Mouse (Mus musculus) urinary bladder, postnatal 14 days (tissue): ENCODE results near the gene Tapbp.
"Not testable (repeated sequence)": the region's sequence is repeated elsewhere in the genome, so short reads cannot be mapped to it uniquely, and the experiment has no call there.

Experiments
- DNase-seq: peaks from one replicate; pipeline ENCODE4 v3.0.0; 2021; ENCODE audit warnings: low spot score

Tapbp gene

DNA sequence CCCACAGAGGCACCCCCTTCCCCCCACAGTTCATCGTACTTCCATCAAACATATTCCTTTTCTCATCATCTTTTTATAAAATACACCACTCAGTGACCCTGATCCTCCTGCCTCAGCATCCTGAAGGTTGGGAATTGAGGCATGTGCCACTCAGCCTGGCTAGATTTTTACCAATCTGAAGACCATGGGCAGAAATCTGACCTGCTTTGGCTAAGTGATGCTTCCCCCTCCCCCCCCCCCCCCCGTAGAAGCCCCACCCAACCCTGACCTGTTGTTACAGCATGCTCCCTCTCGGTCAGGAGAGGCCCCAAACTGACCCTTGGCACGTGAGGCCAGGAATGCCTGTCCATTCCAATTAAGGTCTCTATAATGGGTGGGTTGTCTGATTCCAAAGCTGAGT lies 10.9 kb upstream of the Tapbp start, which contains the start of gene Platr17:
Gene Platr17 (plus strand): TSS at position 301 of the 400 bp plus-strand sequence.
- DNase-seq = not testable (repeated sequence)

DNA sequence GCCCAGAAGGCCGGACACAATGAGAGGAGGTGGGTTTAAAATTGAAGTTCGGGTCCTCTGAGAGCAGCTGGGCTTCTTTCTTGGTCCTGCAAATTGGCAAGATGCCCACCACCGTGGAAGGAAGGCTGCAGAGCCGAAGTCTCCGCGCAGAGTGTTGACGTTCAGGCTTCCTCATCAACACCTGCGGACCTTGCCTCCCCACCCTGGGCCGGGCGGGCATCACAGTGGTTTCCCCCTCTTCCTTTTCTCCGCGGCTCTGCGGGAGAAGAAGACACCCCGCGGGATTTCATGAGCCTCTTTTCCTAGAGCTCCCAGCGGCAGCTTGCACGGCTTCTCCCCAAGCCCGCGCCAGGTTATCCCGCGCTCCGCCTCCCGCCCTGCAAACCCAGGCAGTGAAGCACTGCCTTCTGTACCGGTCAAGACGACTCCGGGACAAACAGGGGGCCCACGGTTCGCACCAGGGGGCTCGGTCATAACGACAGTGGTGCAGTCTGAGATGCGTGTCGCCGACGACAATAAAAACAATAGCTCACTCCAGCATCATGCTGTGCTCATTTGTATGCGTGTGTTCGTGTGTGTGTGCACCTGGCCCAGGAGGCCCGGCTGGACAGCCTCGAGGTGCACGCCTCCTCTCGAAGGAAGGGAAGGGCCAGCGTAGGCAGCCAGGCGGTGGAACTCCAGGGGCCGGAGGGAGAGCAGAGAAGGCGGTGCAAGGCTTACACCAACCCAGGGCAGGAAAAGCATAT lies 7.2 kb upstream of the Tapbp start:
- peak; percentile 47 for DNase-seq

- peak; percentile 99 for DNase-seq
Measured at GRCm38 (mm10) chr17:33909077-33909868, 6.4 kb upstream of the Tapbp start, which contains the start of gene Daxx. TSS of gene Daxx (plus strand) at chr17:33909414.

DNA sequence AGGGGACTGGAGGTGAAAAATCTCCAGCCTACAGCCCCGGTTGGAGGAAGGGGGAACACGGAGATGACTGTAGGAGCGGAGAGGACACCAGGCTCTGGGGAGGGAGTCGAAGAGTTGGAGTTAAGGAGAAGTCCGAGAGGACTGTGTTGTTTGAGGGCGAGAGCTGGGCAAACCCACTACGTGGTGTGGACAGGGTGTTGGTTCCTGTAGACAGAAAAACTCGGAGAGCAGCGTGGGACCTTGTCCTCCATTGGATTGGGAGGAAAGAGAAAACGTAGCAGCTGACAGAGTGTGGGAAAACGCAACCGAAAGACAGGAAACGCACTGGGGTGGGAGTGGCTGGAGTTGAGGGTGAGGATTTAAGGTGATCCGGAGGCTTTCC lies 5.8 kb upstream of the Tapbp start:
- peak; percentile 59 for DNase-seq

DNA sequence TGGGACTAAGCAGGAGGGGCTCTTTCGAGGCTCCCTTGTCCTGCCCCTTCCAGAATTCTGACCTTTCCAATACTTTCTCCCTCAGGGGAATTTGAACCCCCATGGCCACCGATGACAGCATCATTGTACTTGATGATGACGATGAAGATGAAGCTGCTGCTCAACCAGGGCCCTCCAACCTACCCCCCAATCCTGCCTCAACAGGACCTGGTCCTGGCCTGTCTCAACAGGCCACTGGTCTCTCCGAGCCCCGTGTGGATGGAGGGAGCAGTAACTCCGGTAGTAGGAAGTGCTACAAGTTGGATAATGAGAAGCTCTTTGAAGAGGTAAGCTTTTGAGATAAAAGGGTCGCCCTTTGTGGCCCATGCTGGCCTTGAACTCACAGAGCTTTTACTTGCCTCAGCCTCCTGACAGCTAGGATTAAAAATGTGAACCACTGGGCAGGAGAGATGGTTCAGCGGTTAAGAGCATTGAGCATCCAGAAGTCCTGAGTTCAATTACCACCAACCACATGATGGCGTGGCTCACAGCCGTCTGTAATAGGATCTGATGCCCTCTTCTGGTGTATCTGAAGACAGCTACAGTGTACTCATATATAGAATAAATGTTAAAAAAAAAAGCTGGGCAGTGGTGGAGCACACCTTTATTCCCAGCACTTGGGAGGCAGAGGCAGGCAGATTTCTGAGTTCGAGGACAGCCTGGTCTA lies 5.2 kb upstream of the Tapbp start:
- DNase-seq = no peak

DNA sequence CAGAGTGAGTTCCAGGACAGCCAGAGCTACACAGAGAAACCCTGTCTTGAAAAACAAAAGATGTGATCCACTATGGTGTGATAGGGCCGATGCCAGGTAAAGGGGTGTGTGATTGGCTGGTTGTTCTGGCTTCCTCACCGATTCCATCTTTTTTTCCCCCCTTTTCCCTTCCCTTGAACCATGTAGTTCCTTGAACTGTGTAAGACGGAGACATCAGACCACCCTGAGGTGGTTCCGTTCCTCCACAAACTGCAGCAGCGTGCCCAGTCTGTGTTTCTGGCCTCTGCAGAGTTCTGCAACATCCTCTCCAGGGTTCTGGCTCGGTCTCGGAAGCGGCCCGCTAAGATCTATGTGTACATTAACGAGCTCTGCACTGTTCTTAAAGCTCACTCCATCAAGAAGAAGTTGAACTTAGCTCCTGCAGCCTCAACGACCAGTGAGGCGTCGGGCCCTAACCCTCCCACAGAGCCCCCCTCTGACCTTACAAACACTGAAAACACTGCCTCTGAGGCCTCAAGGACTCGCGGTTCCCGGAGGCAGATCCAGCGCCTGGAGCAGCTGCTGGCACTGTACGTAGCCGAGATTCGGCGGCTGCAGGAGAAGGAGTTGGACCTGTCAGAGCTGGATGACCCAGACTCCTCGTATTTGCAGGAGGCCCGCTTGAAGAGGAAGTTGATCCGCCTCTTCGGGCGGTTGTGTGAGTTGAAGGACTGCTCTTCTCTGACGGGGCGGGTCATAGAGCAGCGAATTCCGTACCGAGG lies 4.5 kb upstream of the Tapbp start:
- DNase-seq = no peak

GRCm38 (mm10) chr17:33911813-33912414 lies 3.8 kb upstream of the Tapbp start:
- no peak for DNase-seq

- no peak for DNase-seq
Measured at GRCm38 (mm10) chr17:33913264-33913663, 2.4 kb upstream of the Tapbp start.

DNA sequence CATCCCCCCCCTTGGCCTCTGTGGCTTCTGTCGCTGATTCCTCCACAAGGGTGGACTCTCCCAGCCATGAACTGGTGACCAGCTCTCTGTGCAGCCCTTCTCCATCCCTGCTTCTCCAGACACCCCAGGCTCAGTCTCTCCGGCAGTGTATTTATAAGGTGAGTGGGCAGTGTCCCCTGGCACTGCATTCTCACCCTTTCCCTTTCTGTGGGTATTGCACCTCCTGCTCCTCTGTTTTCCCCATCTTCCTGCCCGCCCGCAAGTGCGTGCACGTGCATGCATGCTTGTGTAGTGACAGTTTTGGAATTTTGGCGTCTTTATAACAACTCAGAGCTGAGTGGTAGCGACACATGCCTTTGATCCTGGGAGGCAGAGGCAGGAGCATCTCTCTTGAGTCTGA lies 1.8 kb upstream of the Tapbp start:
- DNase-seq = no peak

- no peak for DNase-seq
Measured at GRCm38 (mm10) chr17:33914969-33915391, 719 bp upstream of the Tapbp start.

GRCm38 (mm10) chr17:33916294-33916693 lies 595 bp downstream of the Tapbp start:
- DNase-seq = no peak

- no peak for DNase-seq
Measured at GRCm38 (mm10) chr17:33916847-33917655, 1.4 kb downstream of the Tapbp start.

- no peak for DNase-seq
Measured at GRCm38 (mm10) chr17:33917656-33918292, 2.1 kb downstream of the Tapbp start.

GRCm38 (mm10) chr17:33918293-33919203 lies 2.8 kb downstream of the Tapbp start:
- DNase-seq = peak; percentile 53

DNA sequence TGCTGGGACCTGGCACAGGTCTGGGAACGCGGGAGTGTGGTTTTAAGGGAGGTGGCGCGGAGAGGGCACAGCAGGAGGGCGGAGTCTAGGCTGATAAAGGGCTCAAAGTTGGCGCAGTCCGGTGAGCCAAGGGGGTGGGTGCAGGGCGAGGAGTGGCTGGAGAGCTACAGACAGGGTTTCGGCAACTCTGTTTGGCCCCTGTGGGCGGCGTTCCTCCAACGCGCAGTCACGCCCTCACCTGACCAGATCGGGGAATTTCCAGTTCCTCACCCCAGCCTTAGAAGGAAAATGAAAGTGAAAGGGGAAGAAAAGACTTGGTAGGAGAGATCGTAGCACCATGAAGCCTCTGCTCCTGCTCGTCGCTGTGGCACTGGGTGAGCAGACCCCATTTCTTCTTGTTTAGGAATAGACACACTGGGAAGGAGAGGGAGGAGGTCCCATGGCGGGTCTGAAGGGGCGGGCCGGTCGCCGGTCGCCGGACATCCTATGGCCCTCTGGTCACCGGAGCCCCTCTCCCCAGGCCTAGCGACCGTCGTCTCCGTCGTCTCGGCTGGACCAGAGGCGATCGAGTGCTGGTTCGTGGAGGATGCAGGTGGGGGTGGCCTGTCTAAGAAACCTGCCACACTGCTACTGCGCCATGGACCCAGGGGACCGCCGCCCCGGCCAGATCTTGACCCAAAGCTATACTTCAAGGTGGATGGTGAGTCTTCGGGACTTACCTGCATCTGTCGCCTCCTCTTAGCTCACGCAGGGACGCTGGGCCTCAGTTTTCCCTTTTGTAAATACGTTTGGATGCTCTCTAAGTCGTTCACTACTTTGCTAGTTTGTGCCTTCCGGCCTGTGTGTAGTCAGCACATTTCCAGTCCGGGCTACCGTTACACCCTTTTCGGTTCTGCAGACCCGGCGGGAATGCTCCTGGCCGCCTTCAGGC lies 3.9 kb downstream of the Tapbp start:
- peak; percentile 90 for DNase-seq

DNA sequence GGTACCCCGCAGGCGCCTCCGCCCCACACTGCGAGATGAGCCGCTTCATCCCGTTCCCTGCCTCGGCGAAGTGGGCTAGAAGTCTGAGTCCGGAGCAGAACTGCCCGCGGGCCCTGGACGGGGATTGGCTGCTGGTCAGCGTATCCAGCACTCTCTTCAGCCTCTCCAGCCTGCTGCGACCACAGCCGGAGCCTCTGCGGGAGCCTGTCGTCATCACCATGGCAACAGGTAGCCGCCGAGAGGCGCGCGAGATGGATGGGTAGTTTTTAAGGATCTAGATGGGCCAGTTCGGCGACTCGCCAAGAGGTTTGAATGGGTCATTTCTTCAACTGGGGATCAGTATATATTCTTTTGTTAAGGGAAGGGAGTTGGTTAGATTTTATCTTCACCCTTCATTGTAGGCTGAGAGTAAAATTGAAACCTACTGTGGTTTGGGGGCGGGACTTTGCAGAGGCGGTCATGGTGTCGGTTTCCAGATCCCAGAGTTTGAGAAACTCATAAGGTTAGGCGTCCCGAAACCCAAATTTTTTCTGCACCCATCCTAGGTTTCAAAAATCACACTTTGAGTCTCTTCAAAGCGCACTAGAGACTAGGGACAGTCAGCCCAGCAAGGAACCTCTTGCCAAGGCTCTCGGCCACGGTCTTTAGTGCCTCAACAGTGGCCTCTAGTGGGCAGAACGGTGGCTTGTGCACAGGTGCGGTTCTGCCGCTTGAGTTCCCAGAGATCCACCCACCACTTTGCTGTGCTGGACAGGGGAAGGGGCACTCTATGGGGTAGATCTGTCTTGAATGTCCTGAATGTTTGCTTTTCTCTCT lies 4.8 kb downstream of the Tapbp start:
- peak; percentile 90 for DNase-seq

DNA sequence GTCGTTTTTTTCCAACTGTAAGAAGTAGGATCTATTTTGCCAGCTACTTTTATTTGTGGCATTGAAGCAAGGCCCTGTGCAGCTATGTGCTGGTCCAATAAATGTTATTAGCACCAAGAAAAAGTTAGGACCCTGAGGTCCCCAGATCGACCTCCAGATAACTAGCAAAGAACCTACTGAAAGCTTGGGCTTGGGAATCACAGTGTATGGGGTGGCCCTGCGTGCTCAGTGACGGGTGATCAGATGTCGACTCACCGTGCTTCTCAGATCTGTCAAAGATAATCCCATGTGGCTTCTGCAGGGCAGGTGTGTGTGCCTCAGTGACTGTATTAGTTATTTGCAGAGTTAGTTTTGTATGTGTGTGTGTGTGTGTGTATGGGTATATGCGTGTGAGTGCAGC lies 5.7 kb downstream of the Tapbp start:
- DNase-seq = no peak
